Mouse (Mus musculus) small intestine, adult 2 months (tissue): ENCODE results near the gene Ercc1. TPM values are rescaled to one million over a fixed set of nuclear protein-coding genes. Genes with fewer than 3 reads are reported as not detected.

Source experiments
- H3K27ac ChIP-seq: fragments of 200-500 bp; 2 replicates; pipeline ENCODE4 v1.5.1; 2012; ENCODE audit warnings: low read depth, low read length, control low read depth, inconsistent platforms; ENCODE audit not compliant: insufficient read depth
- H3K27me3 ChIP-seq: fragments of 200-500 bp; 2 replicates; pipeline ENCODE4 v1.6.1; 2012; ENCODE audit warnings: mild to moderate bottlenecking, moderate library complexity, low read length, inconsistent platforms; ENCODE audit not compliant: control insufficient read depth, insufficient read depth
- H3K36me3 ChIP-seq: fragments of 200-500 bp; 2 replicates; pipeline ENCODE4 v1.6.1; 2012; ENCODE audit warnings: mild to moderate bottlenecking, low read length, control low read depth, inconsistent platforms; ENCODE audit not compliant: control insufficient read depth, insufficient read depth
- H3K4me1 ChIP-seq: fragments of 200-500 bp; 2 replicates; pipeline ENCODE4 v1.6.1; 2012; ENCODE audit warnings: low read length, inconsistent platforms, mixed read lengths; ENCODE audit not compliant: control insufficient read depth, insufficient read depth, insufficient read length
- H3K4me3 ChIP-seq: fragments of 200-500 bp; 2 replicates; pipeline ENCODE4 v1.5.1; 2012; ENCODE audit warnings: low read depth, mild to moderate bottlenecking, control low read depth, inconsistent platforms, low read length, moderate library complexity
- CTCF ChIP-seq: fragments of 200-500 bp; IDR thresholded peaks from 2 replicates; pipeline ENCODE4 v1.5.1; 2012; ENCODE audit warnings: low read depth, mild to moderate bottlenecking, control low read depth, inconsistent platforms, low read length, moderate library complexity, mixed read lengths; ENCODE audit not compliant: insufficient replicate concordance, insufficient read length; ENCODE audit errors: extremely low read depth
- POLR2A ChIP-seq: fragments of 200-500 bp; IDR thresholded peaks from 2 replicates; pipeline ENCODE4 v1.6.1; 2012; ENCODE audit warnings: low read depth, mild to moderate bottlenecking, control low read depth, inconsistent platforms, low read length, moderate library complexity
- WGBS: fragments of 180-500 bp; shearing (Covaris S2); methylation state at CpG from one replicate; pipeline ENCODE4 v1.1.7; 2018; 5-methylcytosine and 5-hydroxymethylcytosine counted together
- polyA plus RNA-seq: library from polyadenylated mRNA; depleted of rRNA; stranded (reverse); fragments of >200 nt; gene quantifications from 2 replicates; pipeline ENCODE4 v1.2.3, GENCODE M21; 2012; rRNA removed

Ercc1 gene
- 9.3 and 17.5 TPM in 2 replicates for polyA plus RNA-seq

DNA sequence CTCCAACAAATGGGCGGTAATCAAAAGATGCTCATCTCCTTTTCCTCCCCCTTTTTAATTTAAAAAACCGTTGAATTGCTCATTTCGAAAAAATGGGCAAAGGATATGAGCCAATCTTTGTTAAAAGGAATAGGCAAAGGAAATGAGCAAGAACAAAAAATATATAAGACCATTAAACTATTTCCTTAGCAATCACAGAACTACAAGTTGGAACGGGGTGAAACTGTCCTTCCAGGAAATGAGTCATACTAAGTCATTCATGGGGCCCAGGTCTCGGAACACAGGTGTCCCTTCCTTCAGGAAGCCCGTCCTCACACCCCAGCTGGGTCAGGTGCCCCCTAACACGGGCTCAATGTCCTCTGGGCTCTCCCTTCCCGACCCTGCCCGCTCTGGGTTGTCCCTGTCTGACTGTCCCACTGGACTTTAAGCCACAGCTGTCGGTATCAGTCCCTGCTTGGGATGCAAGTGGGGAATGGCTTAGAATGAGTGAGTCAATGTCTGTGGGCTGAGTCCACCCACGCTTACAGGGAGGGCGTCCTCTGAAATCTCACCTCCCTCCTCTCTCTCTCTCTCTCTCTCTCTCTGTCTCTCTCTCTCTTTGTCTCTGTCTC is at the start of gene Ercc1:
Gene Ercc1, plus strand, starts transcription at position 542 of the 611 bp plus-strand sequence.
- Histone ChIP-seq H3K4me3 (peak within 1 kb of the TSS; percentile 67), H3K27me3 (peaks cover 8% of the 10 kb centered on the region), H3K4me1 (peaks cover 14% of the 10 kb centered on the region), H3K36me3 (peaks cover 4% of the 10 kb centered on the region), H3K27ac (peak within 1 kb of the TSS; percentile 76)
- 14% methylated on average over 12 of the region's 12 CpGs for WGBS
- TF ChIP-seq CTCF, result no peak
- no peak for TF ChIP-seq POLR2A

DNA sequence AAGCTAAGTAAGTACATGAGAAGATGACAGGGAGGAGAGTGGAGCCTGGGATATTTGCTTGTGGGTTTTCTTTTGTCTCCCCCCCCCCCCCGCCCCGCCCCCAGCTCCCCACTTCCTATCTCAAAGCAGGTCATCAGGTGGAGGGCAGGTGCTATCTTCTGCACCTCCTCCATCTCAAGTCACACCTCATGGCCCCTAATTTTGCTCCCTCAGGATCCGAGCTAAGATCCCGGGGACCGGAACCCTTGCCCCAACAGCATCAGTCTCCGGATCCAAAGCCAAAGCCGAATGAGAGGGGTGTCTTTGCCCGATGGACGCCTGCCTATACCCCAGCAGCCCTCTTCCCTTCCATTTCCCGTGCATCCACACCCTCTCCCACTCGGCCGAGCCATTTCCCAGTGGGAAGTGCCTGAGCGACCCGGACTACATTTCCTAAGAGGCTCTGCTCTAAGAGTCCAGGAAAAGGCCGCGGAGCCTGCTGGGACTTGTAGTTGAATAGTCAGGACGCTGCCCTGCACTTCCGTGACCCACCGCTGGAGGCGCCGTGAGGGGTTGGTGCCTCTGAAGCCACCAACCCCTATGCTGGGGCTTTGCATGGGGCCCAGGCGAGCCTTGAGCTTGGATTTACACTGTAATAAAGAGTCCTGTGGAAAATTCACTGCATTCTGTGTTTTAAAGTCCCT is 48.9 kb upstream of the Ercc1 start:
- Histone ChIP-seq H3K36me3 (no peaks in the 10 kb centered on the region), H3K27ac (no peak overlapping the region), H3K4me1 (no peaks in the 10 kb centered on the region), H3K4me3 (peak overlapping the region; percentile 55), H3K27me3 (no peaks in the 10 kb centered on the region)
- peak; percentile 99 for TF ChIP-seq CTCF
- TF ChIP-seq POLR2A, result no peak
- 10% methylated on average over 20 of the region's 22 CpGs for WGBS

DNA sequence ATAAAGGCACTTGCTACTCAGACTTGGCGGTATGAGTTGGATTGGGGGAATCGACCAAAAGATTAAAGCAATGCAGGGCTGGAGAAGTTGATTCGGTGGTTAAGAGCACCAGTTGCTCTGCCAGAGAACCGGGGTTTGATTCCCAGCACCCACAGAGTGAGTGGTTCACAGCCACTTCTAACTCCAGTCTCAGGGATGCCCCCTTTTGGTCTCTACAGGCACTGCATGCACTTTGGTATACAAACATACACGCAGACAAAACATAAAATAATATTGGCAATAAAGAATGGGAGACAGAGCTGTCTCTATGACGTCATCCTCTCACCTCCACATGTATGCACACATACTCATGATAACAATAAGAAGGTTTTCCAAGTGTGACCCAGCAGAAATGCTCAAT is 47.5 kb upstream of the Ercc1 start:
- Histone ChIP-seq H3K36me3 (no peaks in the 10 kb centered on the region), H3K27me3 (no peaks in the 10 kb centered on the region), H3K27ac (no peak overlapping the region), H3K4me3 (no peak overlapping the region), H3K4me1 (no peaks in the 10 kb centered on the region; the same call in 1 of the 2 replicates)
- 82% methylated on average over 6 of the region's 6 CpGs for WGBS
- TF ChIP-seq CTCF (peak; percentile 20; the same call in 1 of the 2 replicates), POLR2A (no peak)

DNA sequence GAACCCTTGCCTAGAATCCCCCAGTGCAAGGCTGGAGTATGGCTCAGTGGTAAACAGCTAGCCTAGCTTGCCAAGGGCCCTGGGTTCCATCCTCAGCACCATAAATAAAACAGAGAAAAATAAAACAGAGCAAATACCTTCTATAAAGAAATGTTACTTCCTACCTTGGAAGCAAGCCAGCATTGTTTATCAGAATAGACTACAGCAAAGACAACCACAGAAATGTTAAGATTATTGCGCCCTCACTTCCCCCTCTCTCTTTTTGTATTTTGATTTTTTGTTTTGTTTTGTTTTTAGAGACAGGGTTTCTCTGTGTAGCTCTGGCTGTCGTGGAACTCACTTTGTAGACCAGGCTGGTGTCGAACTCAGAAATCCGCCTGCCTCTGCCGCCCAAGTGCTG is 46.8 kb upstream of the Ercc1 start:
- Histone ChIP-seq H3K4me1 (no peaks in the 10 kb centered on the region; the same call in 1 of the 2 replicates), H3K36me3 (no peaks in the 10 kb centered on the region)
- WGBS, result 86% methylated on average over 5 of the region's 5 CpGs

DNA sequence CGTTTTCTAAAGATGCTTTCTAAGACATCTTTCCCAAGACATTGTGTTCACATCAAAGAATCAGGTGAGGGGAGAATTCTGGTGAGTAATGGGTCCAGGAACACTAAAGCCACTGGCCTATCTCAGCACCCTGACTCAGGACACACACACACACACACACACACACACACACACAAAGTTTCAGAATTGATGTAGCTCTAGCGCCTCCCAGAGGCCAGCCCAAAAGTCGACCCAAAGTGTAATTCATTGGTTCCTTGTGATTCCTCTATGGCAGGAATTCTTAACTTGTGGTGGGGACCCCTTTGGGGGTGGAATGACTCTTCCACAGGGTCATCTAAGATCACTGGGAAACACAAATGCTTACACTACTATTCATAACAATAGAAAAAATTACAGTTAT is 45.4 kb upstream of the Ercc1 start:
- H3K4me1 ChIP-seq, result peaks cover 1% of the 10 kb centered on the region; the same call in 1 of the 2 replicates
- TF ChIP-seq POLR2A, result no peak
- TF ChIP-seq CTCF, result peak; percentile 62; the same call in 1 of the 2 replicates

More for the DNA sequence above, 46.8 kb upstream of the Ercc1 start:
- TF ChIP-seq CTCF (no peak), POLR2A (no peak)
- Histone ChIP-seq H3K4me3 (no peak overlapping the region), H3K27ac (no peak overlapping the region), H3K27me3 (no peaks in the 10 kb centered on the region)

DNA sequence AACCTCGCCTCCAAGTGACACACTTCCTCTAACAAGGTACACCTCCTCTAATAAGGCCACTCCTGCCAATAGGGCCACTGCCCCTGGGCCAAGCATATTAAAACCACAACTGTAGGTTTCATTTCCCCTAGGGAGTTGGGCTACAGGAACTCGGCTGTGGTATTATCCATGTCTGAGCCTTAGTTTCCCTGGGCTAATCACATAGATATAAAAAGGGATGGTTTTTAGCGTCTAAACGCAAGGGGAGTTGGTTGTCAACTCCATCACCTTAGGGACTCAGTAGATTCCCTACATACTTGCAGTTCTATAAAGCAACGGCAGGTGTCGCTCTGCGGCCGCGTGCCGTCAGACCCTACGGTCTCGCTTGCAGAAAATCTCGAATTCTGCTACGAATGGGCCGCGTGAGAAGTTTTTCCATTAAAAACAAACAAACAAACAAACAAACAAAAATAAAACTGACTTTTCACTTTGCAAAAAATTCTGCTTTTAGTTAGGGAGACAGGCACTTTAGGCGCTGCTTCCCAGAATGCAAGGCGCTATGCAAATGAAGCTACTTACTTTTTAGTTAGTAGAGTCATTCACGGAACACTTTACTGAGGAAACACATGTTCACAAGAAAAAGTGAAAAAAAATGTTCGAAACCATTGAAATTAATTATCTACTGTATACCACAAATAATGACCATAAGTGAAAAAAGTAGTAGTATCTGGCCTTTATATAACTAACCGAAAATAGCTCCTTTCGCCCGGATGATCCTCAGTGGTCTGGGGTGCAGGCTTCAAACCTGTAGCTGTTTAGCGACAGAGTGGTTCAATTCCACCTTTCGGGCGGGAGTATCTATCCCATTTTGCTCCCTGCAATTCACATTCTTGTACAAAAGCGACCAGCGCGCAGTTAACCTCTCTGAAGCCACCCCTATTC is 43.8 kb upstream of the Ercc1 start:
- TF ChIP-seq POLR2A (no peak), CTCF (peak; percentile 99)
- peaks cover 1% of the 10 kb centered on the region; the same call in 1 of the 2 replicates for H3K4me1 ChIP-seq
- peak overlapping the region; percentile 55 for H3K4me3 ChIP-seq
- under 1% methylated on average over 29 of the region's 29 CpGs for WGBS
- peaks cover 8% of the 10 kb centered on the region for H3K27me3 ChIP-seq
- no peak overlapping the region for H3K27ac ChIP-seq
- no peaks in the 10 kb centered on the region for H3K36me3 ChIP-seq

More for the DNA sequence above, 45.4 kb upstream of the Ercc1 start:
- no peaks in the 10 kb centered on the region for H3K27me3 ChIP-seq
- 17% methylated on average over 3 of the region's 3 CpGs for WGBS
- no peak overlapping the region for H3K27ac ChIP-seq
- H3K36me3 ChIP-seq, result no peaks in the 10 kb centered on the region
- no peak overlapping the region for H3K4me3 ChIP-seq
